Comparison of ENCODE assay signal across 15 mouse cellular contexts in genomic region chr4:95073214-95073750, GRCm38 (mm10). TPM values are rescaled to one million over a fixed set of nuclear protein-coding genes. Genes with fewer than 3 reads are reported as not detected.
DNase-seq lines count a peak whose midpoint lies in the region; ATAC-seq lines count a peak whose summit lies in the region.
"Had no signal": no experiment of that assay in that cellular context is flagged by ENCODE, and none has a peak within 500 bp of the region (broad histone marks: within the 10 kb centered on the region; RNA-seq: fewer than 3 reads in every experiment).

No protein-coding gene starts in this region.

- no peak for ATAC-seq in heart, embryonic 11.5 days (replicated peaks; ENCODE audit: insufficient number of reproducible peaks, low FRiP score, low TSS enrichment)
- 0 out of 2 replicates have a peak, but pooled peaks have one; percentile 64 for ATAC-seq in embryonic facial prominence, embryonic 11.5 days (replicated peaks; ENCODE audit: insufficient number of reproducible peaks, low FRiP score, low TSS enrichment, low read depth)
- no peak for ATAC-seq in intestine, embryonic 15.5 days
- no peak for ATAC-seq in limb, embryonic 15.5 days (ENCODE audit: insufficient number of reproducible peaks, low FRiP score, low TSS enrichment, low read depth)
- ATAC-seq in megakaryocyte progenitor cell, adult 5-6 weeks (replicated peaks; ENCODE audit: poor library complexity) = no peak

- 70% methylated on average over 10 of the region's 10 CpGs for WGBS in heart, embryonic 10.5 days
- WGBS in heart, embryonic 11.5 days (ENCODE audit: insufficient replicate concordance) = 70% methylated on average over 10 of the region's 10 CpGs
- WGBS in embryonic facial prominence, embryonic 11.5 days = 36% methylated on average over 10 of the region's 10 CpGs
- 59% methylated on average over 10 of the region's 10 CpGs for WGBS in intestine, embryonic 15.5 days
- 22% methylated on average over 10 of the region's 10 CpGs for WGBS in limb, embryonic 15.5 days

- peaks cover 13% of the 10 kb centered on the region; the same call in 1 of the 2 replicates for H3K4me1 ChIP-seq in heart, embryonic 10.5 days
- no peaks in the 10 kb centered on the region for H3K4me1 ChIP-seq in heart, embryonic 11.5 days (ENCODE audit: control insufficient read depth, insufficient read depth, low read length)
- H3K4me1 ChIP-seq in embryonic facial prominence, embryonic 11.5 days (ENCODE audit: control insufficient read depth, insufficient read depth, low read length) = no peaks in the 10 kb centered on the region
- peaks cover 8% of the 10 kb centered on the region; the same call in 1 of the 2 replicates for H3K4me1 ChIP-seq in intestine, embryonic 15.5 days (replicated peaks)
- peaks cover 12% of the 10 kb centered on the region for H3K4me1 ChIP-seq in limb, embryonic 15.5 days

- no peaks in the 10 kb centered on the region for H3K9me3 ChIP-seq in heart, embryonic 10.5 days
- H3K9me3 ChIP-seq in heart, embryonic 11.5 days (replicated peaks; ENCODE audit: control insufficient read depth, low read length) = no peaks in the 10 kb centered on the region
- no peaks in the 10 kb centered on the region for H3K9me3 ChIP-seq in embryonic facial prominence, embryonic 11.5 days (replicated peaks; ENCODE audit: control insufficient read depth, low read length)
- no peaks in the 10 kb centered on the region for H3K9me3 ChIP-seq in intestine, embryonic 15.5 days
- no peaks in the 10 kb centered on the region for H3K9me3 ChIP-seq in limb, embryonic 15.5 days
- H3K9me3 ChIP-seq: liver, embryonic 13.5 days; stomach, embryonic 15.5 days had no signal

- no peaks in the 10 kb centered on the region; the same call in 1 of the 2 replicates for H3K27me3 ChIP-seq in heart, embryonic 10.5 days (ENCODE audit: insufficient read depth, poor library complexity, severe bottlenecking)
- H3K27me3 ChIP-seq in heart, embryonic 11.5 days (ENCODE audit: control insufficient read depth, insufficient read depth, low read length) = no peaks in the 10 kb centered on the region
- no peaks in the 10 kb centered on the region for H3K27me3 ChIP-seq in embryonic facial prominence, embryonic 11.5 days (ENCODE audit: control insufficient read depth, insufficient read depth, low read length)
- no peaks in the 10 kb centered on the region for H3K27me3 ChIP-seq in intestine, embryonic 15.5 days (replicated peaks)
- H3K27me3 ChIP-seq in limb, embryonic 15.5 days = no peaks in the 10 kb centered on the region
- H3K27me3 ChIP-seq: stomach, embryonic 15.5 days had no signal

- DNase-seq in heart, embryonic 10.5 days (ENCODE audit: low spot score) = no peak
- peak; percentile 76 for DNase-seq in embryonic facial prominence, embryonic 11.5 days (ENCODE audit: low spot score)
- no peak for DNase-seq in lung, postnatal 14 days
- DNase-seq: adrenal gland, postnatal 25 days; cerebellum, adult 18-20 months; gastrocnemius, postnatal 25 days; heart, postnatal 4 days; kidney, postnatal 10 days; liver, embryonic 13.5 days; midbrain, embryonic 14.5 days had no signal

- no peaks in the 10 kb centered on the region for H3K36me3 ChIP-seq in heart, embryonic 10.5 days
- no peaks in the 10 kb centered on the region for H3K36me3 ChIP-seq in heart, embryonic 11.5 days (ENCODE audit: control insufficient read depth, insufficient read depth, low read length)
- no peaks in the 10 kb centered on the region for H3K36me3 ChIP-seq in embryonic facial prominence, embryonic 11.5 days (replicated peaks; ENCODE audit: control insufficient read depth, insufficient read depth, low read depth, low read length)
- H3K36me3 ChIP-seq in intestine, embryonic 15.5 days = no peaks in the 10 kb centered on the region
- H3K36me3 ChIP-seq in limb, embryonic 15.5 days = no peaks in the 10 kb centered on the region
- H3K36me3 ChIP-seq: liver, embryonic 13.5 days; stomach, embryonic 15.5 days had no signal

- 0 out of 2 replicates have a peak overlapping the region, but pooled peaks have one; percentile 56 for H3K27ac ChIP-seq in heart, embryonic 10.5 days
- H3K27ac ChIP-seq in heart, embryonic 11.5 days (ENCODE audit: low read depth, low read length) = no peak overlapping the region
- H3K27ac ChIP-seq in embryonic facial prominence, embryonic 11.5 days (replicated peaks; ENCODE audit: low read depth, low read length) = peak overlapping the region; percentile 70
- 0 out of 2 replicates have a peak overlapping the region, but pooled peaks have one; percentile 7 for H3K27ac ChIP-seq in intestine, embryonic 15.5 days
- peak overlapping the region; percentile 51; the same call in 1 of the 2 replicates for H3K27ac ChIP-seq in limb, embryonic 15.5 days
- H3K27ac ChIP-seq: liver, embryonic 13.5 days; stomach, embryonic 15.5 days had no signal

- no peak overlapping the region for H3K9ac ChIP-seq in heart, embryonic 11.5 days (ENCODE audit: low read depth, low read length)
- 0 out of 2 replicates have a peak overlapping the region, but pooled peaks have one; percentile 9 for H3K9ac ChIP-seq in embryonic facial prominence, embryonic 11.5 days (replicated peaks; ENCODE audit: low read length)
- H3K9ac ChIP-seq in intestine, embryonic 15.5 days = no peak overlapping the region
- no peak overlapping the region for H3K9ac ChIP-seq in limb, embryonic 15.5 days
- H3K9ac ChIP-seq: liver, embryonic 13.5 days; stomach, embryonic 15.5 days had no signal

- H3K4me3 ChIP-seq in heart, embryonic 10.5 days = no peak overlapping the region
- no peak overlapping the region for H3K4me3 ChIP-seq in heart, embryonic 11.5 days (ENCODE audit: low read depth, low read length)
- H3K4me3 ChIP-seq in embryonic facial prominence, embryonic 11.5 days (ENCODE audit: low read depth, low read length) = no peak overlapping the region
- H3K4me3 ChIP-seq in intestine, embryonic 15.5 days (replicated peaks) = no peak overlapping the region
- H3K4me3 ChIP-seq in limb, embryonic 15.5 days = no peak overlapping the region
- H3K4me3 ChIP-seq: liver, embryonic 13.5 days; stomach, embryonic 15.5 days had no signal

- no peak overlapping the region for H3K4me2 ChIP-seq in heart, embryonic 11.5 days
- no peak overlapping the region; the same call in 1 of the 2 replicates for H3K4me2 ChIP-seq in embryonic facial prominence, embryonic 11.5 days (ENCODE audit: low read depth, low read length)
- no peak overlapping the region for H3K4me2 ChIP-seq in intestine, embryonic 15.5 days (replicated peaks)
- no peak overlapping the region for H3K4me2 ChIP-seq in limb, embryonic 15.5 days
- H3K4me2 ChIP-seq: liver, embryonic 13.5 days; stomach, embryonic 15.5 days had no signal

RNA-seq across cellular contexts. Expression of gene Jun, which starts 21.3 kb away (rescaled TPM):
- 75.7 and 76.6 TPM in 2 replicates for polyA plus RNA-seq in heart, embryonic 10.5 days (2016; fragmentation: Nextera tagmentation; extraction: Ambion mirVana)
- 33.6 and 34.5 TPM in 2 replicates for polyA plus RNA-seq in heart, embryonic 11.5 days (2014; fragmentation: Nextera tagmentation; extraction: Ambion mirVana)
- polyA plus RNA-seq in embryonic facial prominence, embryonic 11.5 days (2014; fragmentation: Nextera tagmentation; extraction: Ambion mirVana) = 32.9 and 35.4 TPM in 2 replicates
- polyA plus RNA-seq in intestine, embryonic 15.5 days (2015; fragmentation: Nextera tagmentation; extraction: Ambion mirVana) = 83.6 and 88.6 TPM in 2 replicates
- polyA plus RNA-seq in limb, embryonic 15.5 days (2015; fragmentation: Nextera tagmentation; extraction: Ambion mirVana) = 109 and 112 TPM in 2 replicates
- total RNA-seq in megakaryocyte progenitor cell, adult 5-6 weeks (2015) = 64.6 and 106 TPM in 2 replicates
- 121 and 159 TPM in 2 replicates for total RNA-seq in megakaryocyte progenitor cell, adult 5-6 weeks (2017)
